Mouse (Mus musculus) olfactory bulb, adult 2 months (tissue): Measurements from ENCODE around the gene Olfr692. TPM values are rescaled to one million over a fixed set of nuclear protein-coding genes. Genes with fewer than 3 reads are reported as not detected.
"Not testable (repeated sequence)": the region's sequence is repeated elsewhere in the genome, so short reads cannot be mapped to it uniquely, and the experiment has no call there.

Experiments used
- H3K27ac ChIP-seq: fragments of 200-500 bp; 2 replicates; pipeline ENCODE4 v1.5.1; 2012; ENCODE audit warnings: low read depth, low read length; ENCODE audit not compliant: insufficient read depth
- H3K4me1 ChIP-seq: fragments of 200-500 bp; 2 replicates; pipeline ENCODE4 v1.6.1; 2012; ENCODE audit warnings: low read length; ENCODE audit not compliant: control insufficient read depth, insufficient read depth
- H3K4me3 ChIP-seq: fragments of 200-500 bp; 2 replicates; pipeline ENCODE4 v1.5.1; 2012; ENCODE audit warnings: mild to moderate bottlenecking, low read depth, low read length, moderate library complexity; ENCODE audit not compliant: insufficient read depth
- CTCF ChIP-seq: fragments of 200-500 bp; IDR thresholded peaks from 2 replicates; pipeline ENCODE4 v1.5.1; 2012; ENCODE audit warnings: low read depth, mild to moderate bottlenecking, low read length, moderate library complexity; ENCODE audit not compliant: insufficient read depth
- POLR2A ChIP-seq: fragments of 200-500 bp; IDR thresholded peaks from 2 replicates; pipeline ENCODE4 v1.6.1; 2012; ENCODE audit warnings: mild to moderate bottlenecking, low read depth, low read length, moderate library complexity; ENCODE audit not compliant: insufficient read depth
- WGBS: fragments of 180-500 bp; shearing (Covaris S2); methylation state at CpG from one replicate; pipeline ENCODE4 v1.1.7; 2018; 5-methylcytosine and 5-hydroxymethylcytosine counted together
- polyA plus RNA-seq: library from polyadenylated mRNA; stranded (reverse); fragments of >200 nt; gene quantifications from 2 replicates; pipeline ENCODE4 v1.2.4, GENCODE M21; 2012; ENCODE audit warnings: low replicate concordance; ENCODE audit not compliant: missing spikeins, insufficient read depth, insufficient read length

Olfr692 gene
- polyA plus RNA-seq, 1 experiment: not detected

GRCm38 (mm10) chr7:105399058-105399934 lies 31.3 kb downstream of the Olfr692 start:
- Histone ChIP-seq H3K4me1 (peaks cover 6% of the 10 kb centered on the region; the same call in 1 of the 2 replicates), H3K27ac (peak overlapping the region; percentile 41), H3K4me3 (peak overlapping the region; percentile 86)
- 1% methylated on average over 25 of the region's 25 CpGs for WGBS
- TF ChIP-seq CTCF (no peak), POLR2A (peak; percentile 45; the same call in 1 of the 2 replicates)

- Histone ChIP-seq H3K4me3 (peak within 1 kb of the TSS; percentile 86), H3K27ac (peak within 1 kb of the TSS; percentile 85), H3K4me1 (peaks cover 6% of the 10 kb centered on the region; the same call in 1 of the 2 replicates)
- TF ChIP-seq CTCF (no peak), POLR2A (no peak)
- under 1% methylated on average over 55 of the region's 55 CpGs for whole genome bisulfite sequencing
These were observed 32.0 kb downstream of the Olfr692 start, which contains the start of gene Fam160a2 for GRCm38 (mm10) chr7:105399935-105400624. TSS of gene Fam160a2 (minus strand) at chr7:105400054.

GRCm38 (mm10) chr7:105404268-105404667 lies 36.2 kb downstream of the Olfr692 start, which contains the start of gene Cnga4:
TSS of gene Cnga4 (plus strand) at chr7:105404568.
- Histone ChIP-seq H3K4me1 (peaks cover 10% of the 10 kb centered on the region), H3K27ac (no peak within 1 kb of the TSS), H3K4me3 (no peak within 1 kb of the TSS)
- TF ChIP-seq CTCF: no peak
- no peak for TF ChIP-seq POLR2A
- 85% methylated on average over 5 of the region's 5 CpGs for WGBS

GRCm38 (mm10) chr7:105406322-105406721 lies 38.3 kb downstream of the Olfr692 start:
- WGBS: 62% methylated on average over 1 of the region's 1 CpGs

GRCm38 (mm10) chr7:105411874-105412632 lies 44.0 kb downstream of the Olfr692 start:
- H3K4me3 ChIP-seq, H3K27ac ChIP-seq: not testable (repeated sequence)
- H3K4me1 ChIP-seq: peaks cover 23% of the 10 kb centered on the region
- peak; percentile 83 for TF ChIP-seq CTCF
- 38% methylated on average over 8 of the region's 8 CpGs for WGBS

More at GRCm38 (mm10) chr7:105406322-105406721, 38.3 kb downstream of the Olfr692 start:
- TF ChIP-seq CTCF (no peak), POLR2A (no peak)
- Histone ChIP-seq H3K4me3 (no peak overlapping the region), H3K4me1 (peaks cover 12% of the 10 kb centered on the region), H3K27ac (no peak overlapping the region)

- H3K27ac ChIP-seq: no peak overlapping the region
- H3K4me1 ChIP-seq: peaks cover 21% of the 10 kb centered on the region
- TF ChIP-seq POLR2A (no peak), CTCF (no peak)
- H3K4me3 ChIP-seq: no peak overlapping the region
- 41% methylated on average over 6 of the region's 6 CpGs for WGBS
These were observed 46.4 kb downstream of the Olfr692 start for GRCm38 (mm10) chr7:105414385-105414784.

GRCm38 (mm10) chr7:105416529-105416928 lies 48.5 kb downstream of the Olfr692 start:
- TF ChIP-seq CTCF (no peak), POLR2A (no peak)
- no peak overlapping the region for H3K4me3 ChIP-seq
- no peak overlapping the region for H3K27ac ChIP-seq
- peaks cover 16% of the 10 kb centered on the region for H3K4me1 ChIP-seq
- WGBS: 83% methylated on average over 7 of the region's 7 CpGs

- peaks cover 11% of the 10 kb centered on the region for H3K4me1 ChIP-seq
- H3K27ac ChIP-seq: no peak overlapping the region
- TF ChIP-seq CTCF: no peak
- no peak for TF ChIP-seq POLR2A
- 50% methylated on average over 5 of the region's 5 CpGs for WGBS
- H3K4me3 ChIP-seq: no peak overlapping the region
These were observed 50.1 kb downstream of the Olfr692 start for GRCm38 (mm10) chr7:105418106-105418505.

Other genes starting within 250 kb of the Olfr692 start
- gene Olfr683, start 221.2 kb upstream of the Olfr692 start, polyA plus RNA-seq: not detected in 2 replicates
- not detected in 2 replicates for gene Olfr684, start 204.6 kb upstream of the Olfr692 start, polyA plus RNA-seq
- gene Olfr685, start 182.2 kb upstream of the Olfr692 start, polyA plus RNA-seq: not detected in 2 replicates
- not detected in 2 replicates for gene Olfr686, start 160.7 kb upstream of the Olfr692 start, polyA plus RNA-seq
- not detected in 2 replicates for gene Olfr688, start 80.1 kb upstream of the Olfr692 start, polyA plus RNA-seq
- gene Olfr689, start 57.1 kb upstream of the Olfr692 start, polyA plus RNA-seq: not detected in 2 replicates
- not detected in 2 replicates for gene Olfr690, start 34.1 kb upstream of the Olfr692 start, polyA plus RNA-seq
- not detected in 2 replicates for gene Olfr691, start 26.0 kb upstream of the Olfr692 start, polyA plus RNA-seq
- not detected in 2 replicates for gene Gm5901, start 6.8 kb downstream of the Olfr692 start, polyA plus RNA-seq
- gene Fam160a2, start 31.8 kb downstream of the Olfr692 start, polyA plus RNA-seq: not detected in 2 replicates
- gene Cnga4, start 36.3 kb downstream of the Olfr692 start, polyA plus RNA-seq: not detected in 2 replicates
- not detected in 2 replicates for gene Cckbr, start 57.5 kb downstream of the Olfr692 start, polyA plus RNA-seq
- gene Cavin3, start 114.1 kb downstream of the Olfr692 start, polyA plus RNA-seq: not detected in 2 replicates
- gene Smpd1, start 186.1 kb downstream of the Olfr692 start, polyA plus RNA-seq: not detected in 2 replicates
- gene Apbb1, start 213.4 kb downstream of the Olfr692 start, polyA plus RNA-seq: not detected in 2 replicates
- not detected in 2 replicates for gene Hpx, start 231.9 kb downstream of the Olfr692 start, polyA plus RNA-seq